Mouse (Mus musculus): ENCODE measurements around the gene D630039A03Rik.

D630039A03Rik gene

DNA sequence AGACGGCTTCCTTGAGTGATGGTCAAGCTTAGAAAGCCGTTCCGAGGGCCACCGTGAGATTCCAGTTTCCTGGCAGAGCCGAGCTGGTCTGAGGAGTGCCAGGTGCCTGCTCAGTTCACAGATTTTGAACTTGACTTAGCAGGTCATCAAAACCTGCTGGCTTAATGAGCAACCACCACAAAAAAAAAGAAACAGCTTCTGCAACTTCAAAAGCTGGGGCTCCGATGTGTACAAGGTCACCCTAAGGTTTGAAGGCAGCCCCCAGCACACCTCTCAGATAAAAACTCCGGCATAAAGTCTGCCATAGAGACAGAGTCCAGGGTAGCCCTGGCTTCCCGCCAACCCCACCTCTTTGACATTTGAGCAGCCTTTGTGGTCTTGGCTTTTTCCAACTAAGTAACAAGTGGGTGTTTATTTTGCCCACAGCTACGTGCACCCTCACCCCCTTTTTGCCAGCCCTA, at the start of gene D630039A03Rik:
D630039A03Rik (minus strand) TSS at position 97 of the 461 bp plus-strand sequence.
- no peak for DNase-seq

GRCm38 (mm10) chr4:57965516-57965915, 49.4 kb upstream of the D630039A03Rik start:
- no peak for DNase-seq

- DNase-seq, result no peak
Measured at GRCm38 (mm10) chr4:57964143-57964542, 48.0 kb upstream of the D630039A03Rik start.

- DNase-seq, result no peak
Measured at GRCm38 (mm10) chr4:57959056-57959455, 43.0 kb upstream of the D630039A03Rik start.

DNA sequence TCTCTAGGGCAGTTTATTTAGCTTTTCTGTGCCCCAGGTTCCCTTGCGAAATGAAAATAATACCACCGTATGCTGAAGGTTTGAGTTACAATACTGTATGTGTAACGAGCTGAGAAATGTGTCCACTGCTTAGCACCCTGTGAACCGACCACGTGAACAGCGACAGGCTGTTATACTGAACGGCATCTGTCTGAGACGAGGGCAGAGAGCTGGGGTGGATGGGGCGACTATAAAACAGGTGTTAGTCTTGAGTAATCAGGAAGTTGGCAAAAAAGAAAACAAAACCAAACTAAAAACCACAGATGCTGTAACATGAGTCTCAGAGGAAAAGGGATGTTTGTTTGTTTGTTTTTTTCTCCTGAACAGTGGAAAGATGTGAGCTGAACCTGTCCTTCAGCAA, 42.0 kb upstream of the D630039A03Rik start:
- DNase-seq, result no peak

DNA sequence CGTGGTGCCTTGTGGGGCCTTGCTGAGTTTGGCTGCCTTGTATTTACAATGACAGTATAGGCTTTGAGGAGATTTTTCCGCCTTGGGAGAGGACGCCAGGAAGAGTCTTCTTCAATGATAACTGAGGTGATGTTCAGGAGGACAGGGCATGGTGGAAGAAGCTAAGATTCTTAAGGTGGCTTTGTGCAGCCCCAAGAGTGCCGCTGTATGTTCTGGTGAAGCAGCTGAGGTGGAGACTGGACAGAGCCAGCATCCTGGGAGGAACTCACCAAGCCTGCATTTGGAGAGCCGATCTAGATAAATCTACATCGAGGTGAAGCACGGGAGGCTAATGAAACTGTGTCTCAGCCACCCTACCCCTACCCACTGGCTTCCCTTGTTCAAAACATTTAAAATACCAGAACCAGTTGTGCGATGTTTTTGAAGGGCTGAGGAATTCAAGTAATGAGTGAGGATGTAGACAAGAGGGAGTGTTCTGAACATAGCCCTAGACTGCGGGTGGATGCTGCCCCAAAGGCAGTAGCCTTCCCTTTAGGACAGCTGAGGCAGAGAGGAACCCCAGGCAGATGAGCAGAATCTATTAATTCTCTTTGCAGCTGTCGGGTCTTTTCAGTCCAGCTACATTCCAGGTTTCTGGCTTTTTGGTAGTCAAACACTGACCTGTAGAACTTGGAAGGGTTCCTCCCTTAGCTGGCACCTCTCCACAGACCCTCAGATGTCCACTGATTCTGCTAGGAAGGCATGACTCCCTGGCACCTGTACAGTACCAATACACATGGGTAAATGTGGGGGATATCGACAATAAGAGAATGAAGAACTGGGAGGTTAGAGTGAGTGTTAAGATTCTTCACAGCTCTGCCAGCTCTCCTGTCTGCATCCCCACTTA, 41.3 kb upstream of the D630039A03Rik start:
- no peak for DNase-seq

DNA sequence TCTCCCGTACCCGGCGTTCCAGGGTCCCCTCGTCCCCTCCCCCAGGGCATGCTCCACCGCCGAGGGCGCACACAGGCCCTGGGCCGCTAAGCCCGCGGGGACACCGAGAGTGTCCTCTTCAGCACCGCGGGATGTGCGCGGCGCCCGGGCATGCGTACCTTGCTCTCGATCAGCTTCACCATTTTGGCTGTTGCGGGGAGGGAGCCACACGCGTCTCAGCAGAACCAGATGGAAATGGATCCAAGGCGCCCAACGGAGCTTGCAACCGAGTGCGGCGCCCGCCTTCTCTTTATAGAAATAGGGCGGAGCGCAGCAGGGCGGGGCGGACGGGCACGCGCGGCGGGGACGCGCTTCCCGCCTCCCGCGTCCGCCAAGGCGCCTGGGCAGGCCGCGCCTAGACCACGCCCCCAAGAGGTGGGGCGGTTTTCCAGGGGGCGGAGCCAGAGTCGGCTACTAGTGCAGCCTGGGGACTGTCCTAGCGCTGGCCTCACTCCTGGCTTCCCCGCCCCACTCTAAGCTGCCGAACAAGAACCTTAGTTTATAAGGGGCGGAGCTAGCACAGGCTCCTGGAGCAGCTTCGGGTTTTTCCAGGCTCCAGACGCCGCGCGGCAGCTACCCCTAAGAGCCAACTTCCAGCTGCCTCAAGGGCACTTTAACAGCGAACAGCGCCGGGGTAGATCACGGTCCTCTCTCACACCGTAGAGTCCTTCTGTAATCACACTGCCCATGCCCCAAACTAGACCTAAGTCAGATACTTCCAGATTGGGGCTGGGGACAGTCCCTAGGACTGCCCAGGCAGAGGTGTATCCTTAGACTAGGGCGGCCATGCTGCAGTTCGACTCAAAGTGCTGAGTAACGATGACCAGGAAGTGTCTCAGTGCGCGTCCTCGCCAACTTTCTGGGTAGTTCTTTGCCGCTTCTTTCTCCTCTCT, 40.2 kb upstream of the D630039A03Rik start, which contains the start of gene Txn1:
Txn1 (minus strand) TSS at position 383 of the 932 bp plus-strand sequence.
- peak; percentile 96 for DNase-seq

- peak; percentile 52 for DNase-seq
Measured at GRCm38 (mm10) chr4:57955544-57955958, 39.5 kb upstream of the D630039A03Rik start.

- no peak for DNase-seq
Measured at GRCm38 (mm10) chr4:57954991-57955390, 38.9 kb upstream of the D630039A03Rik start.

DNA sequence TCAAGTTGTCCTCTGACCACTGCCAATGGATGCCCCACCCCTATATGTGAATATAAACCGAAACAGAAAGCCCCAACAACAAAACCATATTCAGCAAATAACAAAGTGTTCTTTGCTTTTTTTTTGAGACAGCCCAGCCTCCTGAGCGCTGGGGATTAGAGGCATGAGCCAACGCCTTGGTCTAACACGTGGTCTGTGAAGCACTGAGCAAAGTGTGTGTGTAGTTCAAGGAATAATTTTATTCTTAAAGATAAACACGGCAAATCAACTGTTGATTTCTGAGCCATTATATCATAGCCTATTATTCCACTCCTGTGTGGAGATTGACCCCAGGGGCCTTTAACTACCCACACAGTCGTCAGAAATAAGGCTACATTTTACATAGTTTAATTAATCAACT, 38.5 kb upstream of the D630039A03Rik start:
- DNase-seq, result no peak

- no peak for DNase-seq
Measured at GRCm38 (mm10) chr4:57953796-57954195, 37.7 kb upstream of the D630039A03Rik start.

GRCm38 (mm10) chr4:57952891-57953290, 36.8 kb upstream of the D630039A03Rik start:
- DNase-seq, result no peak

- no peak for DNase-seq
Measured at GRCm38 (mm10) chr4:57952416-57952815, 36.3 kb upstream of the D630039A03Rik start.

GRCm38 (mm10) chr4:57949866-57950265, 33.8 kb upstream of the D630039A03Rik start:
- DNase-seq, result no peak

DNA sequence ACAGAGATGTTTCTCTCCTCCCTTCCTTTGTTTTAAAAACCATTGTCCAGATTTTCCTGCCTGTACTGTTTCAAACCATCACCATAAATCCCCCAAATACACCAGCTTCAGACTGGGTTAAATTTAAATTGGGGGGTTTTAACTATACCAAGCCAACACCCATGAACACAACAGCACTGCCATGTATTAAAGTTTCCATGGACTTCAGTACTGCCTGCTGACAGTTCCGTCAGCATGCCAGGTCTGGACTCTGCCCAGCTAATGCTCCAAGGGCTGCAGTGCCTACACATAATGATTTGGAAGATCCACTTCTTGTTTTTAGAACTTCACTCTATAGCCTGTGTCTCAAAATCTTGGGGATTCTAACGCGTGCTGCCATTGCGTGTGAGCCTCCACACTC, 31.4 kb upstream of the D630039A03Rik start:
- DNase-seq, result no peak

DNA sequence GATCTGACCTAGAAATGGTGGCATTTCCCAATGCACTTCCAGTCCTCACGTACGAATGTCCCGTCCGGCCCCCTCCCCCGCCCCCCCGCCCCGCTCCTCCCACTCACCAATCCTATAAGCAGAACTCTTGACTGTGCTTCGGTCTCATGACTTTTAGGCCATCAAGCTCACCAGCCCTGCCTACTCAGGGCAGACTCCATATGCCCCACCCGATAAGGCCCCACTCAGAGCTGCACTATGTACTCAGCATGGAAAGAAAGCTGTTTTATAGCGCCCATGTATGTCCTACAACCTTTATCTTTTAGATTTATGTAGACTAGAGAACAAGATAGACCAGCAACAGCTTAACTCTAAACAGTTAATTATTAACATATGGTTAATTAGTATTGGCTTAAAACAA, 30.9 kb upstream of the D630039A03Rik start:
- no peak for DNase-seq

- no peak for DNase-seq
Measured at GRCm38 (mm10) chr4:57942892-57943291, 26.8 kb upstream of the D630039A03Rik start.

GRCm38 (mm10) chr4:57940631-57941030, 24.5 kb upstream of the D630039A03Rik start:
- no peak for DNase-seq

DNA sequence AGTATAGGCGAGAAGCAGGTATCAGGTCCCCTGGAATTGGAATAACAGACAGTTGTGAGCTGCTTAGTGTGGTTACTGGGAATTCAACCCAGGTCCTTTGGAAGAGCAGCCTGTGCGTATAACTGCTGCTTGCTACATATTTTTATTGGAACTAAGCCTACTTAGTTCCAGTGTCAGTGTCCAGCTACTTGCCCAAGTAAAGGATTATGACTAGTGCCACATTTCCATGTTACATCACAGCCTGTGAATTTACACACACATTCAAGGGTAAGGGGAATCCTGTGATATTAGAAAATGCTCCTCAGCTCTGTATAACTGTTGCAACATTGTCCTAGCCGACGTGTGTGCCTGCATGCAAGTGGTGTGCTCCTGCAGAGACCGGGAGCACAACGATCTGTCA, 21.2 kb upstream of the D630039A03Rik start:
- no peak for DNase-seq

DNA sequence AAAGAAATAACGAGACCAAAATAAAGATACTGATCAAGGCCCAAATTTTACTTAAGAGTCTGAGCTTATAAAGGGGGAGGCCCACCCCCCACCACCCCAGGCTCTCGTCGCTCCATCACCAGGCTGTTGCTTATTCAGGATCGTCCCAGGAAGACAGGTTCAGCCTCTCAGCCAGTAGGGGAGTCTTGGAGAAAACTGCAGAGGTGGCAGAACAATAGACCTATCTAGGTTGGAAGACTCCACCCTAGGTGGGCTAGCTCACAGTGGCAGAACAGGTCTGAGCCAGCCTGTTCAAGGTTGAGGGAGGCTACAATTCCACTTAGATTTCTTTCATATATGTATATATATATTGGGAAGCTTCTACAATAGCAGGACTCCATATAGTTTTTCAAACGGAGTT, 18.1 kb upstream of the D630039A03Rik start:
- no peak for DNase-seq

DNA sequence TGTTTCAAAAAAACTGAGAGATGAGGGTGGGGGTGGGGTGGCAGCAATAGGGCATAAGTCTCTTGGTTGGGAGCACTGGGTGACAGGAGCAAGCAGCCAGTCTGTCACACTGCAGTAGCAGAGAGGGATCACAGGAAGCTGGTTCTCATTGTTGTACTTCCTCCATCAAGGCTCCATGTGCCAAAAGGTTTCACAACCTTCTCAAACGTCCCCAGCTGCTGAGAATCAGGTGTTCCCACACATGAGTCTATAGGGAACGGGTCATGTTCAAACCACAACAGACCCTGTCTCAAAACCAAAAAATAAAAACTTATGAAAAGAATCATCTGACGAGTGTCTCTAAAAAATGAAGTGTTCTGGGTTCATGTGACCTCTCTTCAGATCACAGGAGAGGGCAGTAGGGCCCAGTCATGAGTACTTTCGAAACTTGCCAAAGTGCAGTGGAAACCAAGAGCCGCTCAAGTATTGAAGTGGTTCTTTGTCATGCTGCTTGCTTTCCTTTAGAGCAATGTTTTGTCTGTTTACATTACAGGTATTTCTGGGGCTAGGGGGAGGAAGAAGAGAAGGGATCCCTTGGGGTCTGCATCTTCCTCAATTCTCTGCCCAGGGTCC, 14.6 kb upstream of the D630039A03Rik start:
- no peak for DNase-seq

DNA sequence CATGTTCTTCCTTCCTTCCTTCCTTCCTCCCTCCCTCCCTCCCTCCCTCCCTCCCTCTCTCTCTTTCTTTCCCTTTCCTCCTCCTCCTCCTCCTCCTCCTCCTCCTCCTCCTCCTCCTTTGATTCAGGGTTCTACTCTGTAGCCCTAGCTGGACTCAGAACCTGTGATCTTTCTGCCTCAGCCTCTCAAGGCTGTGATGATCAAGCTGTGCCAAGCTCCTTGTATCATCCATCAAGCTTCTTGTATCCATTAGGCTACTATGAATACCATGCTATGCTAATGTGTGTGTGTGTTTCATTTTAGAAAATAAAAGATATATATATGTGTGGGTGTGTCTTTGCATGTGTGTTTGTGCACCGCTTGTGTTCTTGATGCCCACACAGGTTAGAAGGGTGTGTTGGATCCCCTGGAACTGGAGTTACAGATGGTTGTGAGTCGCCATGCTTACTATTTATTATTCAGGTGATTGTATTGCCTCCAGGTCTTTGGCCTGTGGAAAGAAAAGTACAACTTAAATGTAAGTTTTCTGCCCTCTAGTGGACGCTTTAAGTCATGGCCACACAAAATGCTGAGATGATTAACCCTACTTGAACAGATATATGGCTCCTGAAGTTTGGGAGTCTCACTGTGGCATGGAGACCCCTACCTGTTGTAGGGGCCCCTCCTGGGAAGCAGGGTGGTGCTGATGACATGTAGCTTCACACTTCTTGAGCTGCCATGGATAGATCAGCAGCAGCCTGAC, 11.5 kb upstream of the D630039A03Rik start:
- no peak for DNase-seq

All from right cerebral cortex, postnatal 4 days (tissue).